Mouse (Mus musculus) lung, postnatal 0 days (tissue): ENCODE results near the gene Hnf4a.

Source experiments
- CTCF ChIP-seq: IDR thresholded peaks from 2 replicates; pipeline ENCODE4 v1.5.1; 2016; ENCODE audit warnings: antibody characterized with exemption, mild to moderate bottlenecking
- EP300 ChIP-seq: IDR thresholded peaks from 2 replicates; pipeline ENCODE4 v1.6.1; 2016; ENCODE audit warnings: antibody characterized with exemption, mild to moderate bottlenecking, control low read depth

DNA sequence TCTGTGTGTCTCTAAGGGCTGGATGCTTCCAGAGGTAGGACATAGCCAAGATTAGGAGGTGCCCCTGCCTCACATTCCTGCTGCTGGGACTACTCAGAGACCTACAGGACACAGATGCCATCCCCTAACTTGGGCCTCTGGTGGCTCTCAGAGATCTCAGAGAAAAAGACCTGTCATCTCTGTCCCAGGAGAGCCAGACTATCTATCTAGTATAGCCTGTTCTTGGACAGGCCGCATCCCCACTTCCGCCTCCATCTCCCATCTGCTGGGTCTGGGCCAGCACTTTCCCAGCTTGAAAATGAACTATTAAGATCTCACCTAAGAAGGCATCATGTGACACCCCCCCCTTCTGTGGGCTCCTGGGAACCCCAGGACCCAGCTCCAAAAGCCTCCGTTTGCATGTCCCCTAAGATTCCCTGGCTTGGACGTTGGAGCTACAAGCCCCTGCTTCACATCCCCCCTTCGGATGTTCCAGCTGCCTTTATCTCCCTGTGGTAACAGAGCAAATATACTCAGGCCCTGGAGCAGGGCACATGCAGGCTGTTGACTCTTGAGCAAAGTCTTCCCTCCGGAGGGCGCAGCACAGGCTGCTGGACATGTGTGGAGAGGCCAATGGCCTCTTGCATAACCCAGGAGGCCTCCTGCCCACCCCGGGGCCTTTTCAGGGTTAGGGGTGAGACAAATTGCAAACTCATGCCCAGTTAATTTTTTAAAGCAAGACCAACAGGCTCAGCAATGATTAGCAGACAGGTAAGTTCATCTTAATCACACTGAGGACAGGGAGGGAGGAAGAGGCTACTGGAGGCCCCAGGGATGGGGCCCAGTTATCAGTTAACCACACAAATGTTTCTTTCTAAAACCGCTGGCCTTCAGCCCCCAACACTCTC lies 33.9 kb downstream of the Hnf4a start:
- TF ChIP-seq CTCF (no peak), EP300 (no peak)
